Mouse (Mus musculus) layer of hippocampus, adult 18-20 months (tissue): ENCODE data around the gene Ybx1. TPM values are rescaled to one million over a fixed set of nuclear protein-coding genes. Genes with fewer than 3 reads are reported as not detected.
A peak's percentile ranks its signal among the peaks of the same experiment; 100 is the strongest.

Source experiments
- DNase-seq, 2 experiments: peaks; one replicate each; pipeline ENCODE4 v3.0.0; 2022; ENCODE audit warnings: low spot score in 2 of 2
- total RNA-seq, 2 experiments: library from RNA; stranded (reverse); gene quantifications; 2 replicates each; pipeline ENCODE4 v1.2.3; 2021

Gene Ybx1
- total RNA-seq, 2 experiments from 2014 or later = 242 to 255 TPM

DNA sequence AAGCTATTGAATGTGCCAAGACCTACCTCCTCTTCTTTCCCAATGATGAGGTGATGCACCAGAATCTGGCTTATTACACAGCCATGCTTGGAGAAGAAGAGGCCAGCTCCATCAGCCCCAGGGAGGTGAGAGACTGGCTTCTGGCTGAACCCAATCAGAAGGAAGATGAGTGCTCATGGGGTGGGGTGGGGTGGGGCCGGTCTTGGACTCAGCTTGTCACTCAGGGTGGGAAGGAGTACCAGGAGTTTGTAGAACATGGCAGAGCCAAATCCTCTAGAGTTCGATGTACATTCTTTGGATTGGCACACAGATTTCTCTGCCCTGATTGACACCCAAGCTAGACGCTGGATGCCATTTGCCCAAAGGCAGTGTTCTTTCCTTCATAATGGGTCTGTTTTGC, 55.7 kb downstream of the Ybx1 start:
- no peak for DNase-seq

DNA sequence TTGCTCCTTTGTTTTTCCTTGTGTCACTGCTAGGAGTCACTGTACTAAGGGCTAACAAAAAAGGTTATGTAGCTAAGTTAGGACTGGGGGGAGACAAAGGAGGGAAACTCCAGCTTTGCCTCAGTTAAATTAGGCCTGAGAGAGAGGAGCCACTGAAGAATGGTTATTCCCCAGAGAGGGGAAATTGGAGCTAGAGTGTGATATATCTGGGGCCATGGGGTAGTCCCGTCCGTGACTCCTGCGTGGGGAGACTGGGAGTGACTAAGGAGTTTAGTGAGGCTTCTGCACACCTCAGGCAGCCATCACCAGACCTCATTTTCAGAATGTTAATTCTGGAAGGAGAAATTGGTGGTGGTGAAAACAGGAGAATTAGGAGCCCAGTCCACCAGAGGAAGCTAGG, 60.1 kb downstream of the Ybx1 start:
- DNase-seq = no peak

DNA sequence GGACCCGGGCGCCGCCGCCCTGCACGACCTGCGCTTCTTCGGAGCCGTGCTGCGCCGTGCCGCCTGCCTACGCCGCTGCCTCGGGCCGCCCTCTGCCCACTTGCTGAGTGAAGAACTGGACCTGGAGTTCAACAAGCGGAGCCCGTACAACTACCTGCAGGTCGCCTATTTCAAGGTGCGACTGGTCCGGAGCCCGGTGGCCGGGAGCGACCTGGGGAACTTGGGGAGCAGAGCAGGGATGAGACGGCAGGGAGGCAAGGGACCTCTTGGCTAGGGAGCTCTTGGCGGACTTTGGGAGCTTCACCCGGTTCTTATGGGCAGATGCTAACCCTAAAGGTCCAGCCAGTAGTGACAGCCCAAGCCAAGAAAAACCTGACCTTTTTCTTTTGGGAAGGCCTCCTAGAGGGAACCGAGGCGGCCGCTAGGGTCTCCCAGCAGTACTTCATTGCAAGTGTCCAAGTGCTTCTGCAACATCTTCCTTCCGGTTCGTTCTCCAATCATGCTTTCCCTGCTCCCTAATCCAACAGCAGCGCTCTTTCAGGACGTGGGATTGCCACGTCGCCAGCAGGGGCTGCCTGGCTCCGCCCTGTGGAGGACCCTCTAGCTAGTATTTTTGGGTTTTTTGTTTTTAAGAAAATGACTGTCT, 61.0 kb downstream of the Ybx1 start:
- peak; percentile 55 to 73 for DNase-seq

DNA sequence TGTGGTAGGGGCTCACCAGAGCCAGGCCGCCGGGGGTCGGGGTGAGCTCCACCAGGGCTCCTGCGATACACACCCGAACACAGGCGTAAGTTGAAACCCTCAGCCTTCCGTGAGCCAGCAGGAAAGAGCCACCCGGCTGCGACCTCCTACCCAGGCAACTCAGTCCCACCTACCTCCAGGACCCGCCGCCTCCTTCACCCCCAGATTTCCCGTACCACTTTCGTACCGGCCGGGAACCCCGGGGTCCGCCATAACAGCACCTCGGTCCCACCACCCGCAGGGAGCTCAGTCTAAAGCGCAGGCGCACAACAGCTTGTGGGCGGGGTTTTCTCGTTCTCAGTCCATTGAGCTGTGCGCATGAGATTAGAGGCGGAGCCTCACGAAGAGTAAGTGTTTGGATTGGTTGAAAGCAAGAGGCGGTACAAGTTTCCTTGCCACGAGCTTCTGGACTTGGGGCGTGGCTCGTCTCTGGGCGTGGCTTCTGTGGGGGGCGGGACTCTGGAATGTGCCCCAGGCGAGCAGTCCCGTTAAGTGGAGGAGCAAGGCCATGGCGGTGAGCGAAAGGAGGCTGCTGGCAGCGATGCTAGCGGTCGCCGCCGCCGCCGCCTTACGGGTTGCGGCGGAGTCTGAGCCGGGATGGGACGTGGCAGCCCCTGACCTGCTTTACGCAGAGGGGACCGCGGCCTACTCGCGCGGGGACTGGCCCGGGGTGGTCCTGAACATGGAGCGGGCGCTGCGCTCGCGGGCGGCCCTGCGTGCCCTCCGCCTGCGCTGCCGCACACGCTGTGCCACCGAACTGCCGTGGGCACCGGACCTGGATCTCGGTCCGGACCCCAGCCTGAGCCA, 61.8 kb downstream of the Ybx1 start, which contains the start of the genes AU022252 and P3h1:
Gene AU022252, minus strand, starts transcription at position 303 of the 846 bp plus-strand sequence.
Gene P3h1, plus strand, starts transcription at position 506 of the 846 bp plus-strand sequence.
- DNase-seq = peak; percentile 98 to 99

Other genes starting within 250 kb of the Ybx1 start
- 10 to 100 TPM; 88.9 to 98.4 TPM for gene Slc2a1, start 185.9 kb downstream of the Ybx1 start, total RNA-seq
- 1 to 10 TPM; 6.8 to 8.2 TPM for gene Zfp691, start 120.4 kb downstream of the Ybx1 start, total RNA-seq
- under 1 TPM; 0.27 to 0.43 TPM for gene Ermap, start 104.6 kb downstream of the Ybx1 start, total RNA-seq
- gene Svbp, start 99.3 kb downstream of the Ybx1 start, total RNA-seq = 10 to 100 TPM; 15.4 to 17.5 TPM
- gene Tmem269, start 76.4 kb downstream of the Ybx1 start, total RNA-seq = under 1 TPM; 0.74 to 0.87 TPM
- 10 to 100 TPM; 29.3 to 36.5 TPM for gene AU022252, start 61.9 kb downstream of the Ybx1 start, total RNA-seq
- gene P3h1, start 61.7 kb downstream of the Ybx1 start, total RNA-seq = 1 to 10 TPM; 7.7 to 8.5 TPM
- under 1 TPM; 0.13 to 0.40 TPM for gene Cldn19, start 39.2 kb downstream of the Ybx1 start, total RNA-seq
- 10 to 100 TPM; 13.0 to 16.3 TPM for gene Ppih, start 25.9 kb upstream of the Ybx1 start, total RNA-seq
- 10 to 100 TPM; 23.5 to 24.0 TPM for gene Ccdc30, start 120.9 kb upstream of the Ybx1 start, total RNA-seq
- 1 to 10 TPM; 4.9 TPM for gene Ppcs, start 127.8 kb upstream of the Ybx1 start, total RNA-seq
- under 1 TPM; 0.30 to 0.50 TPM for gene Zmynd12, start 128.2 kb upstream of the Ybx1 start, total RNA-seq
- 10 to 100 TPM; 12.1 to 12.4 TPM for gene Rimkla, start 198.0 kb upstream of the Ybx1 start, total RNA-seq
- gene Foxj3, start 242.4 kb upstream of the Ybx1 start, total RNA-seq = 10 to 100 TPM; 81.4 to 83.1 TPM
- gene Frg2f1, start 244.9 kb upstream of the Ybx1 start, total RNA-seq = 10 to 100 TPM; 24.7 to 29.7 TPM